Mouse (Mus musculus): Measurements from ENCODE around the gene Coro7. TPM values are rescaled to one million over a fixed set of nuclear protein-coding genes. Genes with fewer than 3 reads are reported as not detected.

The Coro7 gene
- polyA plus RNA-seq, 1 experiment from 2014 or later, result 16.8 TPM

DNA sequence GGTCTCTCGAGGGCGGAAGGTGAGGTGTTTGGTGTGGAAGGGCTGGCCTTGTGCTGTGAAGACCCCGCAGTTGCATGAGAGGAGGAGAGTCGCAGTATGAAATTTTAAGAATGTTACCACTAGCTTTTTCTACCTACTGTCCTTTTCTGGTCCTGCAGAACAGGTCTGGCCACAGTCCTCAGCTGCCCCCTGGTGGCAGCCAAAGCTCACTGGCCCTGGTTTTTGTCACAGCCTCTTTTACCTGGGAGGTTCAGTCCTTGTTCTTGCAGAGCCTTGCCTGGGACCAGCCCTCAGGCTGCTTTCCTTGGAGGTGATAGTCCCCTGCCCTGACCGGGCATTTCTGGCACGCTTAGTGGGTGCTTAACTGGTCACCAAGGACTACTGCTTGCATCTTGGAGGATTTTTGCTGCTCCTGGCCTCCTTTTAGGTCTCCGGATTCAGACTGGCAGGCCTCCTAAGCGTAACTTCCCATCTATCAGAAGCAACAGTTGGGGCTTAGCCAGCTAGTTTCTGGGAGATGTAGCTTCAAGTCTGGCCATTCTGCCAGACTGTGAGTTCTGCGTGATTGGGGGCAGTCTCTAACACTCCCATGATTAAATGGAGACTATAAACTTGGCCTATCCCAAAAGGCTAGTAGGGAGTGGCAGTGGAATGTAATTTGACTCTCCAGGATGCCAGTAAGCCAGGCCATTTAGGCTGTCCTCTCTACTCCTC is 71.6 kb downstream of the Coro7 start:
- H3K9me3 ChIP-seq, result no peaks in the 10 kb centered on the region
- peak overlapping the region; percentile 71 for H3K27ac ChIP-seq
- ATAC-seq (ENCODE audit: insufficient number of reproducible peaks, low FRiP score, low TSS enrichment, low read depth), result no peak; the same call in 1 of the 2 replicates
- WGBS, result 35% methylated on average over 9 of the region's 9 CpGs
- no peak overlapping the region for H3K4me3 ChIP-seq
- H3K27me3 ChIP-seq, result no peaks in the 10 kb centered on the region
- peaks cover 59% of the 10 kb centered on the region for H3K4me1 ChIP-seq
- H3K4me2 ChIP-seq, result no peak overlapping the region
- 0 out of 2 replicates have a peak overlapping the region, but pooled peaks have one; percentile 4 for H3K9ac ChIP-seq
- peaks cover 39% of the 10 kb centered on the region for H3K36me3 ChIP-seq

DNA sequence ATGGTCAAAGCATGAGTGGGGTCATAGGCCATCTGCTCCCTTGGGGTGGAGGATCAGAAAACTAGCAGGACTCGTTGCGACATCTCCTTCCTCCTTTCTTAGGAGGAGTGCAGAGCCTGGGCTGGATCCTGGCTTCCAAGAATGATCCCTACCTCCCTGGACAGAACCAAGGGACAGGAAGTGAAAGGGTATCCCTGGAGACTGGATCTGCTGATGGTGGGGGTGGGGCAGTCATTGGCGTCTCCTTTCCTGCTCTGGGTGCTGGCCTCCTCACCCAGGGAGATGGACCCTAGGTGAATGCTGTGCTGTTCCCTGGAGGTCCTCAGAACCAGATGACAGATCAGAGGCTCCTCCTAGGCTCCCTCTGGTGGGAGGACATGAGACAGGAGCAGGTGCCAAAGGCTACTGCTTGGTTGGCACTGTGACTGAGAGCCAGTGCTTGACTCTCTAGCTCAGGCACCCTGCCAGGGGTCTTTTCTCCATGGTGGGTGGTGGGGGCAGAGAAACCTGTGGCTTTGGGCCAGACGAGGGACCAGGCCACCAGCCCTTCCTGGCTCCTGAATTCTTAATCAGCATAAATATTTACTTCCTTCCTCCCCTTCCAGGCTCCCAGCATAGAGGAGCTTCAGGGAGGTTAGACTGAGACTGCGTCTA is 73.0 kb downstream of the Coro7 start:
- H3K27ac ChIP-seq, result peak overlapping the region; percentile 58
- no peak overlapping the region for H3K4me2 ChIP-seq
- H3K27me3 ChIP-seq, result no peaks in the 10 kb centered on the region
- peaks cover 72% of the 10 kb centered on the region for H3K4me1 ChIP-seq
- no peak overlapping the region for H3K4me3 ChIP-seq
- peaks cover 27% of the 10 kb centered on the region for H3K36me3 ChIP-seq
- no peak overlapping the region for H3K9ac ChIP-seq
- 37% methylated on average over 5 of the region's 5 CpGs for WGBS
- no peaks in the 10 kb centered on the region for H3K9me3 ChIP-seq
- ATAC-seq (ENCODE audit: insufficient number of reproducible peaks, low FRiP score, low TSS enrichment, low read depth), result no peak

DNA sequence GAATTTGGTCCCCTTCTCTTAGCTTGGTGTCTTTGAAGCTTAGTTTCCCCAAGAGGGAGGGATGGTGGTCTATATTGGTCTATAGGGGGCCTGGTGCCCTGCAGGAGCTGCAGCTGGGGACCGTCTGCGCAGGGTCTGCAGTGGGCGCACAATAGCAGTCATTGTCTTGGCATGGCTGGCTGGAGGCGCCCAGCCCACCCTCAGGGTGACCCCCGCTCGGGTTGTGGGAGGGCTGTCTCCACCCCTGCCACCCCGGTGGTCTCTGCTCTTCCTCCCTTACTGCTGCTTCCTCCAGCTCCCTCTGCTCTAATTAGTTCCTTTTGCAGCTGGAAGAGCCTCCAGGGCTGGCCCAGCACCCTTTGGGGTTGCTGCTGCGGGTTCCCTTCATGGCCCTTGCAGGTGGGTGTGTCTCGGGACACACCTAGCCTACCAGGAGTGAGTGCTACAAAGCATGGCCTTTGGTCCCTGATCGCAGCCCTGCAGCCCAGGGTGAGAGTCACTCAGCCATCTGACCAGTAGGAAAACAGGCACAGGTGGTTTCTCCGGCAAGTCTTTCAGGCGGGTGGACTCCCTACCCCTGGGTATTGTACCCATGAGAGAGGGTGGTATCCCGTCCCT is 74.0 kb downstream of the Coro7 start:
- no peak for ATAC-seq (ENCODE audit: insufficient number of reproducible peaks, low FRiP score, low TSS enrichment, low read depth)
- H3K4me3 ChIP-seq, result no peak overlapping the region
- 43% methylated on average over 13 of the region's 13 CpGs for WGBS
- no peak overlapping the region for H3K4me2 ChIP-seq
- H3K9me3 ChIP-seq, result no peaks in the 10 kb centered on the region
- peaks cover 81% of the 10 kb centered on the region for H3K4me1 ChIP-seq
- no peaks in the 10 kb centered on the region for H3K27me3 ChIP-seq
- peak overlapping the region; percentile 40 for H3K27ac ChIP-seq
- H3K36me3 ChIP-seq, result peaks cover 20% of the 10 kb centered on the region
- no peak overlapping the region for H3K9ac ChIP-seq

DNA sequence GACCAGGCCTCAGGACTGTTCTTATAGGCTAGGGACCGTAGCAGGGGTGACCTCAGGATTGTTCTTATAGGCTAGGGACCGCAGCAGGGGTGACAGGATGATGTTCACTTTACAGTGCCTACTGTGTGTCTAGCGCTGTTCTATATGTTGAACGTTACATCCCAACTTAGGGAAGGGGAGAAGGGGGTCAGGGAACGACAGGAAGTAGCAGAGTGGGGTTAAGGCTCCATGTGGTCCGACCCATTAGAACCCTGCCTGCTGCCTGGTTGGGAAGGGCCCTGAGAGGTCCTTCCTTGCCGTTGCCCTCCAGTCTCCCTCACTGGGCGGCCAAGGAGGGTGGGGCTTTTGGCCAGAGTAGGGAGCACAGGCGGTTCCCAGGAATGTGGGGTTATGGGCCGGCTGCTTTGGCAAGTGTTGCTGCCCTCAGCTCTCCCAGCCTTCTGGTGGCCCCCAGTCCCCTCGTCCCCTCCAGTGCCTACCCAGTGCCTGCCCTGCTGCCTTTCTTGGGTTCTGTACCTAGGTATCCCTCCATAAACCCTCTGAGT is 75.2 kb downstream of the Coro7 start:
- Histone ChIP-seq H3K4me3 (no peak overlapping the region), H3K9ac (no peak overlapping the region), H3K4me1 (peaks cover 94% of the 10 kb centered on the region), H3K9me3 (no peaks in the 10 kb centered on the region), H3K4me2 (0 out of 2 replicates have a peak overlapping the region, but pooled peaks have one; percentile 20), H3K27me3 (no peaks in the 10 kb centered on the region), H3K27ac (peak overlapping the region; percentile 79), H3K36me3 (peaks cover 8% of the 10 kb centered on the region)
- WGBS, result 54% methylated on average over 11 of the region's 11 CpGs
- ATAC-seq (ENCODE audit: insufficient number of reproducible peaks, low FRiP score, low TSS enrichment, low read depth), result no peak

DNA sequence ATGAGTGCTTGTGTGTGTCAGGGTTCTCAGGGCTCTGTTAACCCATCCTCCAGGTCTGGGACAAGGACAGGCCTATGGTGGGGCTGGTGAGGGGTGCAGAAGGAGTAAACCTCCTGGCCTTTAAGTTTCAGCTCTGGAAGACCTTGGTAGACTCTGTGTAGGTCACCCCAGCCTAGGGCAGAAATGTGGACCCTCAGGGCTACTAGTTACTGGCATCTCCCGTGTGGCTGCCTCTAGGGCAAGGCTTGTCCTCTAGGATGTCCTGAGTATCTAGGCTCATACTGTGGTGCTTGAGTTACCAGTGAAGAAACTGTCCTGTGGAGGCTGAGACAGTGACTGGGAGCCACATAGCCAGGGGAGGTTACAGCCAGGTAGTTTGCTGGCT is 76.1 kb downstream of the Coro7 start:
- ATAC-seq (ENCODE audit: insufficient number of reproducible peaks, low FRiP score, low TSS enrichment, low read depth), result no peak
- no peak overlapping the region for H3K4me3 ChIP-seq
- H3K27me3 ChIP-seq, result no peaks in the 10 kb centered on the region
- peak overlapping the region; percentile 79 for H3K27ac ChIP-seq
- WGBS, result 28% methylated on average over 1 of the region's 1 CpGs
- peak overlapping the region; percentile 27 for H3K4me2 ChIP-seq
- H3K9ac ChIP-seq, result no peak overlapping the region
- H3K4me1 ChIP-seq, result peaks cover 99% of the 10 kb centered on the region
- peaks cover 1% of the 10 kb centered on the region for H3K36me3 ChIP-seq
- H3K9me3 ChIP-seq, result no peaks in the 10 kb centered on the region

DNA sequence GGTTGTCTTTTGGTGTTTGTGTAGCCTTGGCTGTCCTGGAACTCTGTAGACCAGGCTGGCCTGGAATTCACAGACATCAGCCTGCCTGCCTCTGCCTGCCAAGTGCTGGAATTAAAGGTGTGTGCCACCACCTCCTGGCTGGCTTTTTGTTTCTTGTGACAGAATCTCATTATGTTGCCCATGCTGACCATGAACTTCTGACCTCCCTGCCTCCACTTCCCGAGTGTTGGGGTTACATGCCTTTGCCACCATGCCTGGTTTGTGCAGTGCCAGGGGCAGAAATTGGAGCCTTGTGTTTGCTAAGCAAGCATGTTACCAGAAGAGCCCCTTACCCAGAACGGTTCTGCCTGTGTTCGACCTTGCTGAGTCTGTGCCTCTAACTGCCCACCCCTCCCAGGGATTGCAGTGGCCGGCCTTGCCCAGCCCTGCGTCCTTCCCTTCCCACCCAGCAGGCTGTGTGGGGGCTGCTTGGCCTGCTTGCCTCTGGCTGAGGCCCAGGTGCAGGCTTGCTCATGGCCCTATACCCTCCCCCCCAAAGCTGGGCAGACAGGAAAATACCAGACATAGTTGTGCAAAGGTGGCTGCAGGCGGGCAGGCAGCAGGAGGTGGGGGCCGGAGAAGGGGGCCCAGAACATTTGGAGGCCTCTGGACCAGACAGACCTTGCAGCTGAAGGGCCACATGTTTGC is 76.7 kb downstream of the Coro7 start:
- H3K27me3 ChIP-seq, result no peaks in the 10 kb centered on the region
- 7% methylated on average over 7 of the region's 7 CpGs for WGBS
- no peaks in the 10 kb centered on the region for H3K36me3 ChIP-seq
- 0 out of 2 replicates have a peak overlapping the region, but pooled peaks have one; percentile 14 for H3K9ac ChIP-seq
- no peak overlapping the region for H3K4me3 ChIP-seq
- H3K4me1 ChIP-seq, result peaks cover 99% of the 10 kb centered on the region
- peak overlapping the region; percentile 79 for H3K27ac ChIP-seq
- peak; percentile 7; the same call in 1 of the 2 replicates for ATAC-seq (ENCODE audit: insufficient number of reproducible peaks, low FRiP score, low TSS enrichment, low read depth)
- peak overlapping the region; percentile 27 for H3K4me2 ChIP-seq
- no peaks in the 10 kb centered on the region for H3K9me3 ChIP-seq

DNA sequence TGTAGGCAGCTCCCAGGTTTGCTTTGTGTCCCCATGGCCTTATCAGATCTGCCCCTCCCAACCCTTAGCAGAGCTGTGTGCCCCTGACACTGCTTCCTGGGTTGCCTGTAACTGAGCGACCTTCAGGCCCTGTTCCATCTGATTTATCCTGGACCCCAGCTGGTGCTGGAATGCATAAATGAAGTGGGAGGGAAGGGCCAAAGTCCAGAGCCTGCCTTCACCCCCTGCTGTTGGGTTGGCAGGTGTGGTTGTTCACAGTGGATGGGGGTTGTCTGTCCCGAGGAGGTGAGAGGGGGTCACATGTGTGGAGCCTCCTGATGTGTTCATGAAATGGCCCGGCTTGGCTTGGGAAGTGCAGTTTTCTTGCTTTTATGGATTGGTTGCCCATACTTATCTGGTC is 77.4 kb downstream of the Coro7 start:
- no peak for ATAC-seq (ENCODE audit: insufficient number of reproducible peaks, low FRiP score, low TSS enrichment, low read depth)
- 19% methylated on average over 3 of the region's 3 CpGs for WGBS
- no peaks in the 10 kb centered on the region for H3K9me3 ChIP-seq
- no peaks in the 10 kb centered on the region for H3K27me3 ChIP-seq
- H3K4me1 ChIP-seq, result peaks cover 99% of the 10 kb centered on the region
- peak overlapping the region; percentile 79 for H3K27ac ChIP-seq
- H3K4me3 ChIP-seq, result no peak overlapping the region
- no peaks in the 10 kb centered on the region for H3K36me3 ChIP-seq
- no peak overlapping the region for H3K9ac ChIP-seq
- no peak overlapping the region; the same call in 1 of the 2 replicates for H3K4me2 ChIP-seq

DNA sequence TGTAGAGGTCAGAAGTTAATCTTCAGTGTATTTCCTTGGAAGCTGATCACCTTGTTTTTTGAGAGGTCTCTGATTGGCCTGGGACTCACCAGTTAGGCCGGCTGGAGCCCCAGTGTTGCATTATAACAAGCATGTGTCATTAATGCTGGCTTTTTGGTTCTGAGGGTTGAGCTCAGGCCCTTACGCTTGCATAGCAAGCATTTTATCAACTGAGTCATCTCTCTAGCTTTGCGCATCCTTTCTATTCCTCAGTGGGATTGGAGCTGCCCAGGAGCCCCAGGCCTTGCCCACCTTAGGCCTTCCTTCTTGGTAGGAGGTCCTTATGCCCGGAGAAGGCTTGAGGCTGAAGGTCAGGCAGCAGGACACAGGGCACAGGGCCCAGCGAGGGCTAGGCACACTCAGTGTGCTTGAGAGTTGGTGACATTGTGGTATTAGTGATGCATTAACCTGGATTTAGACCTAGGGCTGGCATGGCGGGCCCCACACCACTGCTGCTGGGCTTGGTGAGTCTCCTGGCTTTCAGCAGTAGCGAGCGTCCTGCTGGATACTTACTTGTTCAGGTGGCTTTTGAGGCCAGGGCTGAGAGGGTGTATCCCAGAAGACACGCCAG is 78.8 kb downstream of the Coro7 start:
- H3K27ac ChIP-seq, result peak overlapping the region; percentile 60
- no peaks in the 10 kb centered on the region for H3K36me3 ChIP-seq
- no peaks in the 10 kb centered on the region for H3K9me3 ChIP-seq
- no peak overlapping the region for H3K9ac ChIP-seq
- H3K4me3 ChIP-seq, result no peak overlapping the region
- H3K4me1 ChIP-seq, result peaks cover 99% of the 10 kb centered on the region
- no peak for ATAC-seq (ENCODE audit: insufficient number of reproducible peaks, low FRiP score, low TSS enrichment, low read depth)
- H3K27me3 ChIP-seq, result no peaks in the 10 kb centered on the region
- no peak overlapping the region for H3K4me2 ChIP-seq
- 69% methylated on average over 9 of the region's 9 CpGs for WGBS

DNA sequence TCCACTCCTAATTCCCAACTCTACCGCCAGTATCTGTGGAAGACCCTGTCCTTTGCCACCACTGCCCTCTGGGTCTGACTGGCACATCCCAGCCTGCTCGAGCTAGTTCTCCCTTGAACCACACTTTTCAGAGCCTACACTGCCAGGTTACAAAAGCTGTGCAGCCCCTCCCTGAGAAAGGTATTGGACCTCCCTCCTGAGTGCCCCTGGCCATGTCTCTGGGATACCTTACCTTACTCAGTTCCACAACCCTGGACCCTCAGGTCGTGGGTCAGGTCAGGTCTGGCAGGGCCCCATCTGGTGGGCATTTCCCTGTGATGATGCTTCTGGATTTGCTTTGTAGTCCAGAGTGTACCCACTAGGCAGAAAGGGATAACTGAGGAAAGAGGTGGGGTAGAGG is 80.0 kb downstream of the Coro7 start:
- Histone ChIP-seq H3K27me3 (no peaks in the 10 kb centered on the region), H3K36me3 (no peaks in the 10 kb centered on the region), H3K4me1 (peaks cover 93% of the 10 kb centered on the region), H3K27ac (peak overlapping the region; percentile 22; the same call in 1 of the 2 replicates), H3K4me3 (no peak overlapping the region), H3K9me3 (no peaks in the 10 kb centered on the region), H3K9ac (no peak overlapping the region), H3K4me2 (no peak overlapping the region)
- ATAC-seq (ENCODE audit: insufficient number of reproducible peaks, low FRiP score, low TSS enrichment, low read depth), result no peak
- WGBS, result 84% methylated on average over 3 of the region's 3 CpGs

DNA sequence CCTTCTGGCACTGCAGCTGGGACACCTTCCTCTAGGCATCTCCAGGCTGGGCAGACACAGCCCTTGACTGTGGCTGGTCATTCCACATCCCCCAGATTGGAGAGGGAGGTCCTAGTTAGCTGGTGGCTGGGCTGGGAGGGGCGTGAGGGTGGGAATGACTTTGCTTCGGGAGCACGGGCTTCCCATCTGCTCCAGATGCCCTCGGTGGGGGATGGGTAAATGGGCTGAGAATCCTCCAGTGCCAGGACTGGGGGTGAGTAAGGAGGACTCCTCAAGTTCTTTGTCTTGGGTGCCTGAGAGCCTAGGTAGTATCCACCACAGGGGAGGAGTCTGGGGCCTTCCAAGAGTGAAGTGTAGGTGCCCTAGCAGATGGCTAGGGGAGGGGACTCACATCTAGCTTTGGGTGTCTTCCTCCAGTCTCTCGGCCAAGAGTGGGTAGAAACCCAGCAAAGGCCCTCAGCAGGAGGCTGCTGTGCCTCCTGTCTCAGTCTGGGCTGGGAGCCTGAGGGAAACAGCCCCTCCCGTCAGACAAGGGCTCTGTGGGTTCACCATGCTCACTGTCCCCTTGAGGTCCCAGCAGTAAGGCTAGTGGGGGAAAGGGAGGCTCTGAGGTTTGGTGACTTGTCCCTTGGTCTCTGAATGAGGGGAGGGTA is 80.6 kb downstream of the Coro7 start:
- H3K4me3 ChIP-seq, result no peak overlapping the region

DNA sequence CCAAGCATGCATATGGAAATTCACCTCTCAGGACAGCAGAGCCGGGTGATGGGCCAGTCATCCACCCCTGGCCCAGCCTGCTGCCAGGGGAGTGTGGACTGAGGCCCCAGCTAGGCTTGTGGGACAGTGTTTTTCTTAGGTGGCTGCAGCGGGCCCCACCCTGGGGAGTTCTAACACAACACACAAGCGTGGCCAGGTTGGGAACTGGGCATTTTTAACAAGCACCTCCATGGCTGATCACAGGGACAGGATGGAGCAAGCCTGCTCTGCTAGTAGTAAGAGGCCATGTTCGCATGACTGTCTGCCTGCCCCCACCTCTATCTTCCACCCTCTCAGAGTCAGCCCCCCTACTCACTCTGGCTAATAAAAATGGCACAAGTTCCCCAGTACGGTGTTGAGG is 81.5 kb downstream of the Coro7 start:
- Histone ChIP-seq H3K36me3 (no peaks in the 10 kb centered on the region), H3K4me1 (peaks cover 88% of the 10 kb centered on the region), H3K4me3 (no peak overlapping the region; the same call in 1 of the 2 replicates), H3K4me2 (peak overlapping the region; percentile 21), H3K9me3 (no peaks in the 10 kb centered on the region), H3K27ac (peak overlapping the region; percentile 96), H3K9ac (no peak overlapping the region), H3K27me3 (no peaks in the 10 kb centered on the region)
- 48% methylated on average over 5 of the region's 5 CpGs for WGBS
- no peak for ATAC-seq (ENCODE audit: insufficient number of reproducible peaks, low FRiP score, low TSS enrichment, low read depth)

More for the DNA sequence above, 80.6 kb downstream of the Coro7 start:
- Histone ChIP-seq H3K4me1 (peaks cover 88% of the 10 kb centered on the region), H3K9ac (0 out of 2 replicates have a peak overlapping the region, but pooled peaks have one; percentile 2), H3K9me3 (no peaks in the 10 kb centered on the region), H3K36me3 (no peaks in the 10 kb centered on the region), H3K27ac (peak overlapping the region; percentile 96), H3K27me3 (no peaks in the 10 kb centered on the region), H3K4me2 (peak overlapping the region; percentile 21)
- ATAC-seq (ENCODE audit: insufficient number of reproducible peaks, low FRiP score, low TSS enrichment, low read depth), result no peak
- 19% methylated on average over 6 of the region's 6 CpGs for WGBS

All from limb, embryonic 15.5 days (tissue).